Mouse (Mus musculus) spleen, postnatal 10 days (tissue): ENCODE measurements around the gene Cacng4.

Experiments used
- DNase-seq, 2 experiments: peaks; one replicate each; pipeline ENCODE4 v3.0.0; 2021 to 2022; ENCODE audit warnings: low spot score in 2 of 2

The Cacng4 gene

GRCm38 (mm10) chr11:107794547-107795269 is at the start of gene Cacng4:
Cacng4 (minus strand) TSS chr11:107794557.
- DNase-seq = no peak

- no peak for DNase-seq
These were observed 39.1 kb upstream of the Cacng4 start for GRCm38 (mm10) chr11:107833351-107834040.

GRCm38 (mm10) chr11:107817196-107817595 is 22.8 kb upstream of the Cacng4 start:
- peak in 1 of 2 experiments; percentile 19 for DNase-seq

GRCm38 (mm10) chr11:107812941-107813648 is 18.7 kb upstream of the Cacng4 start:
- no peak for DNase-seq

- DNase-seq = no peak
These were observed 18.1 kb upstream of the Cacng4 start for GRCm38 (mm10) chr11:107812429-107812828.

- DNase-seq = peak in 1 of 2 experiments; percentile 37
These were observed 14.2 kb upstream of the Cacng4 start for GRCm38 (mm10) chr11:107808508-107808907.

GRCm38 (mm10) chr11:107806058-107806457 is 11.7 kb upstream of the Cacng4 start:
- no peak for DNase-seq

- no peak for DNase-seq
These were observed 7.6 kb upstream of the Cacng4 start for GRCm38 (mm10) chr11:107801946-107802345.

GRCm38 (mm10) chr11:107799331-107799730 is 5.0 kb upstream of the Cacng4 start:
- no peak for DNase-seq

- DNase-seq = no peak
These were observed 2.0 kb upstream of the Cacng4 start for GRCm38 (mm10) chr11:107796346-107796745.

- no peak for DNase-seq
These were observed 1.2 kb upstream of the Cacng4 start for GRCm38 (mm10) chr11:107795384-107796035.

GRCm38 (mm10) chr11:107794103-107794493 is 259 bp downstream of the Cacng4 start:
- DNase-seq = peak in 1 of 2 experiments; percentile 19

GRCm38 (mm10) chr11:107793200-107794102 is 906 bp downstream of the Cacng4 start:
- no peak for DNase-seq

- no peak for DNase-seq
These were observed 2.2 kb downstream of the Cacng4 start for GRCm38 (mm10) chr11:107792136-107792535.

GRCm38 (mm10) chr11:107785761-107786160 is 8.6 kb downstream of the Cacng4 start:
- DNase-seq = no peak

- DNase-seq = no peak
These were observed 9.1 kb downstream of the Cacng4 start for GRCm38 (mm10) chr11:107785288-107785687.

GRCm38 (mm10) chr11:107783861-107784754 is 10.2 kb downstream of the Cacng4 start:
- no peak for DNase-seq

- no peak for DNase-seq
These were observed 11.8 kb downstream of the Cacng4 start for GRCm38 (mm10) chr11:107782591-107782990.

GRCm38 (mm10) chr11:107778859-107779258 is 15.5 kb downstream of the Cacng4 start:
- DNase-seq = no peak

- no peak for DNase-seq
These were observed 16.9 kb downstream of the Cacng4 start for GRCm38 (mm10) chr11:107777487-107777886.
